Mouse (Mus musculus) kidney, adult 2 months (tissue): ENCODE results near the gene Selenon. TPM values are rescaled to one million over a fixed set of nuclear protein-coding genes. Genes with fewer than 3 reads are reported as not detected.

Experiments
- DNase-seq: peaks from one replicate; pipeline ENCODE4 v3.0.0; 2021
- H3K27ac ChIP-seq: fragments of 200-500 bp; 2 replicates; pipeline ENCODE4 v1.5.1; 2012; ENCODE audit warnings: low read depth, low read length, control low read depth, inconsistent platforms; ENCODE audit not compliant: insufficient read depth
- H3K27me3 ChIP-seq: fragments of 200-500 bp; replicated peaks from 2 replicates; pipeline ENCODE4 v1.6.1; 2012; ENCODE audit warnings: mild to moderate bottlenecking, moderate library complexity, low read length, inconsistent platforms; ENCODE audit not compliant: control insufficient read depth, insufficient read depth
- H3K36me3 ChIP-seq: fragments of 200-500 bp; 2 replicates; pipeline ENCODE4 v1.6.1; 2012; ENCODE audit warnings: mild to moderate bottlenecking, moderate library complexity, low read length, inconsistent platforms; ENCODE audit not compliant: control insufficient read depth, insufficient read depth
- H3K4me1 ChIP-seq: fragments of 200-500 bp; 2 replicates; pipeline ENCODE4 v1.6.1; 2011; ENCODE audit warnings: low read length; ENCODE audit not compliant: control insufficient read depth, insufficient read depth
- H3K4me3 ChIP-seq: fragments of 200-500 bp; 2 replicates; pipeline ENCODE4 v1.5.1; 2011; ENCODE audit warnings: mild to moderate bottlenecking, low read depth, low read length, control low read depth; ENCODE audit not compliant: insufficient read depth
- CTCF ChIP-seq: fragments of 200-500 bp; conservative IDR thresholded peaks from 2 replicates; pipeline ENCODE4 v1.5.1; 2011; ENCODE audit warnings: low read depth, mild to moderate bottlenecking, control low read depth, low read length, moderate library complexity, mixed read lengths; ENCODE audit not compliant: insufficient read depth, insufficient read length
- POLR2A ChIP-seq: fragments of 200-500 bp; IDR thresholded peaks from one replicate; pipeline ENCODE4 v1.6.1; 2011; ENCODE audit warnings: low read depth, low read length, control low read depth
- WGBS: fragments of 180-500 bp; shearing (Covaris S2); methylation state at CpG from one replicate; pipeline ENCODE4 v1.1.7; 2018; 5-methylcytosine and 5-hydroxymethylcytosine counted together
- polyA plus RNA-seq: library from polyadenylated mRNA; depleted of rRNA; stranded (reverse); fragments of >200 nt; gene quantifications from 2 replicates; pipeline ENCODE4 v1.2.3, GENCODE M21; 2012

The Selenon gene
- polyA plus RNA-seq, 1 experiment = 9.8 TPM

- Histone ChIP-seq H3K27ac (no peak overlapping the region), H3K27me3 (no peaks in the 10 kb centered on the region), H3K36me3 (no peaks in the 10 kb centered on the region), H3K4me1 (no peaks in the 10 kb centered on the region), H3K4me3 (no peak overlapping the region)
- peak; percentile 93 for DNase-seq
- TF ChIP-seq CTCF (peak; percentile 97), POLR2A (no peak)
- WGBS = 4% methylated on average over 5 of the region's 5 CpGs
Observed at GRCm38 (mm10) chr4:134543261-134543660, 8.7 kb downstream of the Selenon start.

DNA sequence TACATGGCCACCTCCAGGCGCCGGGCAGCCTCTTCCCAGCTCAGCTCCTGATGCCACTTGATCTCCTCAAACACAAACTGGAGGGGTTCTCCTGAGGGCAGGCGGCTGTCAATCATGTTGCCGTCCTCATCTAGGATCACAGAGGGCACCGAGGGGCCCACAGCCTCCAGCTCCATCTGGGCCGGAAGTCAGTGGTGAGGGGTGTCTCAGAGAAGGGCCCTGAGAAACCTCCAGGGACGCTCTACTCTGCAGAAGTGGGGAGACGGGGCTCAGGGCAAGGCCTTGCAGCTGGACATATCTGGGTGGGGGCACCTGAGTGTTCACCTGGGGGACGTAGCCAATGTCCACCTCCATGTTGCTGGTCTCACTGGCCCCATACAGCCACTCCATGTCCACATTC lies 9.2 kb downstream of the Selenon start:
- DNase-seq = no peak
- no peak for TF ChIP-seq POLR2A
- Histone ChIP-seq H3K27ac (no peak overlapping the region), H3K4me1 (no peaks in the 10 kb centered on the region), H3K36me3 (no peaks in the 10 kb centered on the region), H3K27me3 (no peaks in the 10 kb centered on the region), H3K4me3 (no peak overlapping the region)
- 94% methylated on average over 9 of the region's 9 CpGs for WGBS

DNA sequence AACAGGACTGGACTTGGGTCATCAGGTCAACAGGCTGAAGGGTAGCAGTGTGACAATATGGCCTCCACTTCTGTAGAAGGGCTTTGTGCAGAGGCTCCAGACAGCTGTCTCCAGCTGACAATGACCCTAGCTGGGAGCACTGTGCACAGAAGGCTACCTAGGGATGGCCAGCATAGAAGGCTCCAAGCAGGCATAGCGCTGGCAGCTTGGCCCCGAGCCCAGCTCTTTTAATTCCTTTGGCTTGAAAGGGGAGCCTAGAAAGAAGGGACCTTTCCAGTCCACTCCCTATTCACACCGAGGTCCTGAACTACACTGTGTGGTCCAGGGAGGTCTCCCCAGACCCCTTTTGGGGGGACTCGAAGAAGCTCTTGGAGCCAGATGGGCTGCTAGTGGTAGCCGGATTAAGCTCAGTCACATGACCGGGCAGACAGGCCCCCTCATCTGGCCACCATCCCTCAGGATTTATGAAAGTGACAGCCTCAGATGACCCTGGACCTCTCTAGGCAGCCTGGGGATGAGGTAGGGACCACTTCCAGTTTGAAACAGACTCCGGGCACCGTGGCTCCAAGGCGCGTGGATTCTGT lies 12.9 kb downstream of the Selenon start:
- Histone ChIP-seq H3K36me3 (no peaks in the 10 kb centered on the region), H3K4me1 (no peaks in the 10 kb centered on the region; the same call in 1 of the 2 replicates), H3K27ac (no peak overlapping the region), H3K4me3 (no peak overlapping the region), H3K27me3 (no peaks in the 10 kb centered on the region)
- 82% methylated on average over 10 of the region's 10 CpGs for WGBS
- no peak for TF ChIP-seq POLR2A
- no peak for DNase-seq

DNA sequence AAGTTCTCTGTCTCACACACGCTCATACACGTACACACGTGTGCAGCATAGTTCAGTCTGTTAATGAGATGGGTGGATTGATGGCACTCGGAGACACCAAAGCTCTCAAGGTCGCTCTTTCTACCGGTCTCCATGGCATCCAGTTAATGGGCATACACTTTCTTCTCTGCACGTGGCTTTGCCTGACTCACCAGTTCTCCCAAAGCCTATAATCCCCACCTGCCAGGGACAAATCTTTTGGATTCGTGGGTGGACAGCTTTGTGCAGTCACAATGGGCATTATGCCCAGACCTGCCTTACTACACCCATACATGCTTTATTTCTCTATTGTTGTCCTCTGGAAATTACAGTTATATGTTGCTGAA lies 16.2 kb downstream of the Selenon start:
- WGBS = under 1% methylated on average over 8 of the region's 8 CpGs
- Histone ChIP-seq H3K36me3 (no peaks in the 10 kb centered on the region), H3K27ac (peak overlapping the region; percentile 66; the same call in 1 of the 2 replicates)

DNA sequence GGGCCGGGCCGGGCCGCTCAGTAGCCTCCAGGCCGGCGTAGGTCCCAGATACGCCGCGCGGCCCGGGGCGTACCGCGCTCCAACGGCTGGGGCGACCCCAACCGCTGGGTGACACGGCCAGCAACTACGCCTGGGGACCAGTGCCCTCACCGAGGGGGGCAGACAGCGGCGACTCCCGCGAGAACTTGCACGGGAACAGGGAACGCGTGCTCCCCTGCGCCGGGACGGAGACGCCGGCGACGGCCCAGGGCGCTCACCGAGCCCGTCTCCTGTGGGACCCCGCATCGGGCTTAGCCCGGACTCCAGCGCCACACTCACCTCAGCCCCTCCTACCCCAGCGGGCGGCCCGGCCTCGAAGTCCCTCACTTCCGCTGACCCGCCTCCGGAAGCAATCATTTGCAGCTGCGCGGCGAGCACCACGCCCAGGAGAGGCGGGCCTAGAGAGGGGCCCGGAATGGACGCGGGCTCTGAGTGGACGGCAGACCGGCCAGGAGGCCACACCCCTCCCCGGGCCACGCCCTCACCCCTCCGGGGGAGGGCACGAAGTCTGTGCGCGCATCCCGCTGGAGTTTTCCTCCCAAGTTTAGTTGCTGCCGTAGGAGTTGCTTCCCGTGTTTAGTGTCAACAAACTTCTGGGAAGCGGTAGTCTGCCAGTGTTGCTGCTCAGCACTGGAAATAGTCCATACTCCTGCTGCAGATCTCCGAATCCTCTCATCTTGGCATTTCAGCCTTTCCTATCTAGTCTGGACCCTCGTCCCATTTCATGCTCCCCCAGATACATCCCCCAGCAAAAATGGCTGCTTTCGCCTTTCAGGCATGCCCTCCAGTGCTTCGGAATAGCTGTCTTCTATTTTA lies 16.8 kb downstream of the Selenon start, which contains the start of gene Mtfr1l:
TSS of gene Mtfr1l (minus strand) at position 456 of the 855 bp plus-strand sequence.
- Histone ChIP-seq H3K27ac (peak within 1 kb of the TSS; percentile 87), H3K36me3 (no peaks in the 10 kb centered on the region), H3K4me3 (peak within 1 kb of the TSS; percentile 94), H3K4me1 (peaks cover 5% of the 10 kb centered on the region; the same call in 1 of the 2 replicates), H3K27me3 (no peaks in the 10 kb centered on the region)
- TF ChIP-seq CTCF (no peak), POLR2A (no peak)
- DNase-seq = peak; percentile 99
- 1% methylated on average over 71 of the region's 71 CpGs for WGBS

More for the DNA sequence above, 16.2 kb downstream of the Selenon start:
- peak; percentile 31 for DNase-seq
- Histone ChIP-seq H3K4me3 (peak overlapping the region; percentile 61), H3K27me3 (no peaks in the 10 kb centered on the region), H3K4me1 (peaks cover 5% of the 10 kb centered on the region; the same call in 1 of the 2 replicates)
- no peak for TF ChIP-seq POLR2A
- no peak for TF ChIP-seq CTCF

GRCm38 (mm10) chr4:134534124-134534886 lies 17.7 kb downstream of the Selenon start:
- peak overlapping the region; percentile 94 for H3K4me3 ChIP-seq
- 1% methylated on average over 57 of the region's 57 CpGs for WGBS
- TF ChIP-seq POLR2A (no peak), CTCF (no peak)
- H3K4me1 ChIP-seq = peaks cover 5% of the 10 kb centered on the region; the same call in 1 of the 2 replicates
- peak; percentile 81 for DNase-seq
- no peaks in the 10 kb centered on the region for H3K27me3 ChIP-seq
- H3K27ac ChIP-seq = peak overlapping the region; percentile 87
- 0 out of 2 replicates have a peak, but pooled peaks cover under 1% of the 10 kb centered on the region for H3K36me3 ChIP-seq

- WGBS = 80% methylated on average over 4 of the region's 4 CpGs
- no peak for DNase-seq
- Histone ChIP-seq H3K27me3 (no peaks in the 10 kb centered on the region), H3K4me1 (peaks cover 5% of the 10 kb centered on the region; the same call in 1 of the 2 replicates), H3K36me3 (peaks cover 4% of the 10 kb centered on the region), H3K4me3 (no peak overlapping the region), H3K27ac (no peak overlapping the region)
- TF ChIP-seq CTCF (no peak), POLR2A (no peak)
Observed at GRCm38 (mm10) chr4:134533421-134533820, 18.5 kb downstream of the Selenon start.
